Mouse (Mus musculus): Measurements from ENCODE around the gene H2-Eb1. TPM values are rescaled to one million over a fixed set of nuclear protein-coding genes. Genes with fewer than 3 reads are reported as not detected.

Gene H2-Eb1
- 3,754 to 3,983 TPM (median 3,819 TPM) in 4 replicates for total RNA-seq (2023)

DNA sequence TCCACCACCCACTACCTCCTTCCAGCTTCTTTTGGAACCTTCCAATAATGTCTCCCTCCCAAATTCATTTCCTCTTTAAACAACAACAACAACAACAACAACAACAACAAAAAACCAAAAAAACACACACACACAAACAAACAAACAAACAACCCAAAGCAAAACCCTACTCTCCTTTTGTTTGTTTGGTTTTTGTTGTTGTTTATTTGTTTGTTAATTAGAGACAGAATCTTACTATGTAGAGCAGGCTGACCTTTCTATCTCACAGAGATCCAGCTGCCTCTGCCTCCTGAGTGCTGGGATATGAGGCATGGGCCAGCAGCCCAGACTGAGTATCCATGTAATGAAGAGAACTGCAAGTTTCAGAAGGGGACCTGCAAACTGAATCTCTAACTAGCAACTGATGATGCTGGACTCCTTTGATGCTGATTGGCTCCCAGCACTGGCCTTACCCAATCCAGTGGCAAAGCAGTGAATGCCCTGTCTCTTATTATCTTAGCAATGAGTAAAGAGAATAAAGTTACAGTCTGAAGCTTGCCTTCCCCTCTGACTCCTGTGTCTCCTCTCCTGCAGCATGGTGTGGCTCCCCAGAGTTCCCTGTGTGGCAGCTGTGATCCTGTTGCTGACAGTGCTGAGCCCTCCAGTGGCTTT, at the start of gene H2-Eb1:
Gene H2-Eb1, plus strand, starts transcription at position 488 of the 651 bp plus-strand sequence.

DNA sequence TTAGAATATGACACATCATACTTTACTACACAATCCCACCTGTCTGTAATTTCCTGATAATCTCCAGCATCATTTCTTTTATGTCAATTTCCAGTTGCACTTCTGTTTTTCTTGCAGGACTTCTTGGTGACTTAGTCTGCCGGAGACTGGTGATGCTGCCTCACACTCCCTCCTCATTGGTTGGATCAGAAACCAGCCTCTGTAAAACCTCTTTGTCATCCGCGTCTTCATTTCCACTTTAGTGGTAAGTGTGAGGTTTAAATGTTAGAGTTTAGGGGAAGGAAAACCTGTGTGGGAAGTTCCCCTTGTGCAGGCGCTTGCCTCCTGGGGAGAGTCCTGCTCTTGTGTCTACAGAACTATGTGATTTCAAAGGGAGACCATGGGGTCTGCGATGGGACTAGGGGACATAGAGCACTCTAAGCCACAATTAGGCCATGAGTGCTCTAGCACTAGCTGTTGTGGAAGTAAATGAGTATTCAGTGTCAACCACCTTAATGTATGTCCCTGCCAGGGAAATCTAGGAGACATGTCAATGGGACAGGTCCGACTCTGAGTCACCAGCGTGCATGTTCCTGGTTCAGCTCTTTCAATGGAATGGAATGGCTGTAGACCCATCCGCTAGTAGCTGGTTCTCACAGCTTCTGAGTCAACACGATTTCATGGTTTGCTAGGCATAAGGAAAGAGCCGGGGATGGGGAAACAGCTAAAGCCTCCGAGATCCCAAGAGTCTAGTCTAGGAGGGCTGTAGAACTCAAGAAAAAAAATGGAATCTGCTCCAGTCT, 47.9 kb upstream of the H2-Eb1 start, which contains the start of gene H2-Ab1:
Gene H2-Ab1, plus strand, starts transcription at position 96 of the 782 bp plus-strand sequence.

DNA sequence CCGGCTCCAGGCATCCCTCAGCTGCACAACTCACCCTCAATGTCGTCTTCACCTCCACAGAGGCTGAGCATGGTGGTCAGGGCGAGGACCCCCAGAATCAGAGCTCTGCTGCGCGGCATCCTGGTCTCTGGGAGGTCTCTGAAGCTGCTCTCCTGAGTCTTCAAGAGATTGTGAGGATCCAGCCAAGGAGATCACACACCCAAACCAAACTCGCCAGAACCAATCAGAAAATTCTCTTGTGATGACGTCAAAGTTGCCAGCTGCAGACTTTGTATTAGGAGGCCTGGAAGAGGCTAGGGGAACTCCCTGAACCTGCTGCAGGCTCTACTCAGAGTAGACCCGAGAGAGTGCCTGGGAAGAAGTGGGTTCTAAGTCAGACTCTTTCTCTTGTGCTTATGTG, 18.0 kb upstream of the H2-Eb1 start, which contains the start of gene H2-Aa:
Gene H2-Aa, minus strand, starts transcription at position 176 of the 400 bp plus-strand sequence.

GRCm38 (mm10) chr17:34325436-34325835, 19.8 kb downstream of the H2-Eb1 start, which contains the start of gene H2-Eb2:
TSS of gene H2-Eb2 (plus strand) at chr17:34325665.

DNA sequence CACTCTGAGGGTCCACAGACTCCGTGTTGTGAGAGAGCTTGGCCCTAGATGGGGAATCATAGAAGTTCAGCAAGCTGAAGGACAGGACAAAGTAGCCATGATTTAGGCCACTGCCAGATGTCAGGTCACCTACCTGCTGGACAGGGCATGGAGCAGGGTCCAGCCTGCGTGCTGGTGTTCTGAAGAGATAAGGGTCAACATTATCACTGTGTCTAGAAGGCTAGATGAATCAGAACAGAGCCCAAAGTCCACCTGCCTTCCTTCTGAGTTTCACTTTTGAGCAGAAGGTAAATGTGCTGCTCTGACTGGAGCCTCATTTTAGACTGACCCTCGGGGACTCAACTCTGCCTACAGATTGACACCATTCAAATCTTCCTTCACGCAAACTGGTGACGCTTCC, 48.9 kb downstream of the H2-Eb1 start, which contains the start of gene Btnl2:
Gene Btnl2, plus strand, starts transcription at position 284 of the 400 bp plus-strand sequence.

Other genes starting within 250 kb of the H2-Eb1 start
- gene H2-Oa, start 213.5 kb upstream of the H2-Eb1 start, total RNA-seq (2023) = 232 to 249 TPM (median 239 TPM) in 4 replicates
- gene H2-DMa, start 186.3 kb upstream of the H2-Eb1 start, total RNA-seq (2023) = 659 to 693 TPM (median 673 TPM) in 4 replicates
- gene Brd2, start 183.2 kb upstream of the H2-Eb1 start, total RNA-seq (2023) = 421 to 508 TPM (median 482 TPM) in 4 replicates
- gene H2-DMb2, start 162.6 kb upstream of the H2-Eb1 start, total RNA-seq (2023) = 1,557 to 1,593 TPM (median 1,583 TPM) in 4 replicates
- gene H2-DMb1, start 152.8 kb upstream of the H2-Eb1 start, total RNA-seq (2023) = 718 to 852 TPM (median 762 TPM) in 4 replicates
- gene Tap1, start 118.3 kb upstream of the H2-Eb1 start, total RNA-seq (2023) = 128 to 142 TPM (median 134 TPM) in 4 replicates
- gene Psmb9, start 118.1 kb upstream of the H2-Eb1 start, total RNA-seq (2023) = 94.7 to 115 TPM (median 111 TPM) in 4 replicates
- 201 to 222 TPM (median 208 TPM) in 4 replicates for gene Psmb8, start 108.1 kb upstream of the H2-Eb1 start, total RNA-seq (2023)
- gene Tap2, start 102.3 kb upstream of the H2-Eb1 start, total RNA-seq (2023) = 108 to 140 TPM (median 126 TPM) in 4 replicates
- 973 to 1,048 TPM (median 1,003 TPM) in 4 replicates for gene H2-Ob, start 67.0 kb upstream of the H2-Eb1 start, total RNA-seq (2023)
- 5,714 to 6,004 TPM (median 5,823 TPM) in 4 replicates for gene H2-Ab1, start 48.2 kb upstream of the H2-Eb1 start, total RNA-seq (2023)
- 5,071 to 5,156 TPM (median 5,095 TPM) in 4 replicates for gene H2-Aa, start 18.0 kb upstream of the H2-Eb1 start, total RNA-seq (2023)
- 39.5 to 45.2 TPM (median 44.6 TPM) in 4 replicates for gene H2-Eb2, start 19.8 kb downstream of the H2-Eb1 start, total RNA-seq (2023)
- 8.7 to 12.1 TPM (median 11.4 TPM) in 4 replicates for gene Btnl2, start 49.0 kb downstream of the H2-Eb1 start, total RNA-seq (2023)
- 2.4 to 4.0 TPM (median 3.3 TPM) in 4 replicates for gene Btnl1, start 71.3 kb downstream of the H2-Eb1 start, total RNA-seq (2023)
- 15.9 to 24.9 TPM (median 20.4 TPM) in 4 replicates for gene BC051142, start 93.0 kb downstream of the H2-Eb1 start, total RNA-seq (2023)
- gene Btnl4, start 171.5 kb downstream of the H2-Eb1 start, total RNA-seq (2023) = not detected in 4 replicates
- not detected in 4 replicates for gene Btnl6, start 211.5 kb downstream of the H2-Eb1 start, total RNA-seq (2023)

Measured in B cell, adult 62 days (primary cell).